Mouse (Mus musculus) lung, embryonic 15.5 days (tissue): ENCODE measurements around the gene Nlrx1. TPM values are rescaled to one million over a fixed set of nuclear protein-coding genes. Genes with fewer than 3 reads are reported as not detected.
A peak's percentile ranks its signal among the peaks of the same experiment; 100 is the strongest.

ENCODE experiments used
- ATAC-seq: fragments of 200-750 bp; cut with Nextera tagmentation; 2 replicates; pipeline ENCODE4 v1.8.0; 2017; ENCODE audit warnings: moderate number of reproducible peaks, borderline replicate concordance; ENCODE audit not compliant: low FRiP score, low TSS enrichment; ENCODE audit errors: extremely low read depth
- H3K27ac ChIP-seq: fragments of 300-500 bp; sonication (generic); 2 replicates; pipeline ENCODE4 v1.5.1; 2015; ENCODE audit warnings: moderate library complexity, mild to moderate bottlenecking, inconsistent platforms
- H3K27me3 ChIP-seq: fragments of 300-500 bp; sonication (generic); 2 replicates; pipeline ENCODE4 v1.6.1; 2015; ENCODE audit warnings: inconsistent platforms
- H3K36me3 ChIP-seq: fragments of 300-500 bp; sonication (generic); 2 replicates; pipeline ENCODE4 v1.6.1; 2015; ENCODE audit warnings: inconsistent platforms
- H3K4me1 ChIP-seq: fragments of 300-500 bp; sonication (generic); 2 replicates; pipeline ENCODE4 v1.6.1; 2015; ENCODE audit warnings: inconsistent platforms
- H3K4me2 ChIP-seq: fragments of 300-500 bp; sonication (generic); 2 replicates; pipeline ENCODE4 v1.6.1; 2015; ENCODE audit warnings: inconsistent platforms, mild to moderate bottlenecking, moderate library complexity
- H3K4me3 ChIP-seq: fragments of 300-500 bp; sonication (generic); 2 replicates; pipeline ENCODE4 v1.5.1; 2015; ENCODE audit warnings: mild to moderate bottlenecking, inconsistent platforms
- H3K9ac ChIP-seq: fragments of 300-500 bp; sonication (generic); 2 replicates; pipeline ENCODE4 v1.6.1; 2015; ENCODE audit warnings: inconsistent platforms
- H3K9me3 ChIP-seq: fragments of 300-500 bp; sonication (generic); 2 replicates; pipeline ENCODE4 v1.6.1; 2016; ENCODE audit warnings: inconsistent platforms
- WGBS: fragments of 180-500 bp; shearing (Covaris S2); methylation state at CpG from one replicate; pipeline ENCODE4 v1.1.7; 2015; 5-methylcytosine and 5-hydroxymethylcytosine counted together
- polyA plus RNA-seq: library from polyadenylated mRNA; unstranded; fragments of >200 nt; fragmentation: Nextera tagmentation; extraction: Ambion mirVana; gene quantifications from 2 replicates; pipeline ENCODE4 v1.2.1, GENCODE M21; 2015

Nlrx1 gene
- polyA plus RNA-seq, 1 experiment from 2014 or later: 9.9 TPM

- H3K27ac ChIP-seq: peak overlapping the region; percentile 91
- H3K27me3 ChIP-seq: no peaks in the 10 kb centered on the region
- ATAC-seq: peak; percentile 74; the same call in 1 of the 2 replicates
- 1% methylated on average over 39 of the region's 40 CpGs for WGBS
- peaks cover 18% of the 10 kb centered on the region for H3K4me1 ChIP-seq
- H3K4me3 ChIP-seq: peak overlapping the region; percentile 98
- H3K36me3 ChIP-seq: no peaks in the 10 kb centered on the region
- peak overlapping the region; percentile 60 for H3K4me2 ChIP-seq
- no peaks in the 10 kb centered on the region for H3K9me3 ChIP-seq
- peak overlapping the region; percentile 94 for H3K9ac ChIP-seq
Observed at GRCm38 (mm10) chr9:44233021-44233801, 35.2 kb downstream of the Nlrx1 start.

DNA sequence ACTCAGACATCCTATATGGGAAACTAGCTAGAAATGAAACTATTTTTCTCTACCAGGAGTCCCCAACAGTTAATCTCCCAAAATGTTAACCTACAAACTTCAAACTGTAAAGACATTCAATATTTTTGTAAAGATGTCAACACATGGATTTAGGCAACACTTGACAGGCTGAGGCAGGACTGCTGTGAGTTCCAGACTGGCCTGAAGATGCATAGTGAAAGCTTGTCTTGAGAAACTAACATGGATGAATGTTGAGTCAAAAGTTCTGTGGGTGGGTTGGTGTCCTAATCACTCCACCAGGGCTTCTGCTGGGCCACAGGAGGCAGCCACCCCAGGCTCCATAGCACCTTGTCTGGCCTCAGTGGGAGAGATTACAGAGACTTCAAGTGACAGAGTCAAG, 36.8 kb downstream of the Nlrx1 start:
- H3K27me3 ChIP-seq: no peaks in the 10 kb centered on the region
- H3K4me1 ChIP-seq: peaks cover 18% of the 10 kb centered on the region
- peak overlapping the region; percentile 98; the same call in 1 of the 2 replicates for H3K4me3 ChIP-seq
- peak overlapping the region; percentile 60; the same call in 1 of the 2 replicates for H3K4me2 ChIP-seq
- H3K27ac ChIP-seq: no peak overlapping the region
- no peaks in the 10 kb centered on the region for H3K9me3 ChIP-seq
- no peak for ATAC-seq
- no peak overlapping the region for H3K9ac ChIP-seq
- no peaks in the 10 kb centered on the region for H3K36me3 ChIP-seq

DNA sequence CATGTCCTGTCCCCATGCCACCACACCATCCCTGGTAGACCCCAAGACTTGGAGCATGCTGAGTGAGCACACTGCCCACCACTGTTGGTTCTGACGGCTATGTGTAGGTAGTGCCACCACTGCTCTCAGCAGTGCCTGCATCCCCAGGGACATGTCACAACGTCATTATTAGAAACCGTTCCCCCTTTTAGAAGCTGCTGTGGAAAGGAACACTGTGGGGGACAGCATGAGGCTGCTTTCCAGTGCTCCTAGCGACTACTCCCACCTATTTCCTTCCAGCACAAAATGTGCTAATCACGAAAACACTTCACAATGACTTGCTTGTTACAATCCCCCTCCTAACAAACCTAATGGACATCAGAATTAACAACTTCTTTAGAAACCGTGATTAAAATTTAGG, 42.4 kb downstream of the Nlrx1 start:
- peaks cover 5% of the 10 kb centered on the region; the same call in 1 of the 2 replicates for H3K4me1 ChIP-seq
- no peak overlapping the region for H3K4me2 ChIP-seq
- H3K27me3 ChIP-seq: no peaks in the 10 kb centered on the region
- H3K9ac ChIP-seq: no peak overlapping the region
- H3K36me3 ChIP-seq: no peaks in the 10 kb centered on the region
- H3K9me3 ChIP-seq: no peaks in the 10 kb centered on the region
- ATAC-seq: no peak
- no peak overlapping the region for H3K4me3 ChIP-seq
- WGBS: 78% methylated on average over 6 of the region's 6 CpGs
- H3K27ac ChIP-seq: no peak overlapping the region

DNA sequence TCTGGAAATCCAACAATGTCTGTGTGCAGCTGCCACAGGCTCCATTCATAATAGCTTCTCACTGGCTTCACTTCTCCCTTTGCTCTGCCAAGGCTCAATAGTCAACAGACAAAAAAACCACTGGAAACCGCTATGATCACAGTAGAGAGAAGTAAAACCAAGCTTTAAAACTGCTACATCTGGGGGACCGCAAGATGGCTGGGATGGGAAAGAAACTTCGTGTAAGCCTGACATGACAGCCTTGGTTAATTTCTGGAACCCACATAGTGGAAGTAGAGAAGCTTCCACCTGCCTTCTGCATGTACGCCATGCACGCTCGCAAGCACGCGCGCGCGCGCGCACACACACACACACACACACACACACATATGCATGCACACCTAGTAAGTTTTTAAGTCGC, 54.9 kb downstream of the Nlrx1 start:
- WGBS: 94% methylated on average over 14 of the region's 14 CpGs
- no peak overlapping the region for H3K27ac ChIP-seq
- no peak overlapping the region for H3K4me3 ChIP-seq
- peaks cover 4% of the 10 kb centered on the region; the same call in 1 of the 2 replicates for H3K36me3 ChIP-seq
- no peak overlapping the region for H3K4me2 ChIP-seq
- ATAC-seq: no peak
- H3K9me3 ChIP-seq: no peaks in the 10 kb centered on the region
- no peaks in the 10 kb centered on the region for H3K4me1 ChIP-seq
- H3K27me3 ChIP-seq: no peaks in the 10 kb centered on the region
- no peak overlapping the region for H3K9ac ChIP-seq

GRCm38 (mm10) chr9:44212406-44212805, 56.0 kb downstream of the Nlrx1 start:
- 92% methylated on average over 4 of the region's 4 CpGs for WGBS
- Histone ChIP-seq H3K36me3 (peaks cover 4% of the 10 kb centered on the region; the same call in 1 of the 2 replicates), H3K4me3 (no peak overlapping the region), H3K4me2 (no peak overlapping the region), H3K27me3 (no peaks in the 10 kb centered on the region), H3K9ac (no peak overlapping the region), H3K4me1 (no peaks in the 10 kb centered on the region), H3K27ac (no peak overlapping the region), H3K9me3 (no peaks in the 10 kb centered on the region)
- no peak for ATAC-seq

DNA sequence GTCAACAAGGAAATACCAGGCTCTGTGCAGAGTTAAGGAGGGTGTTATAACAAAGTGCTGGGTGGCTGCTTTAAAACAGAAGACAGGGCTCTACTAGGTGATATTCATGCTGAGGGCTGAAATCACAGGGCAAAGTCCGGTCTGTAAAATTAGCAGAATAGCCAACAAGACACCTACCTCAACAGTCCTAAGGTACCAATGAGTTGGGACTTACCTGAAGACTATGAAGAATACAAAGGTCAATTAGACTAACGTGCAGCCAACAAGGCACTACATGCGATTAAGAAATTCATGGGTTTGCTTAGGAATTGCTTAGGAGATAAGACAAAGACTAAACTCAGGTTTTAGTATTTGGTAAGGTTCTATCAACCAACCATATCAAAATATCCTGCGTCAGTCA, 59.0 kb downstream of the Nlrx1 start:
- no peaks in the 10 kb centered on the region for H3K9me3 ChIP-seq
- H3K27me3 ChIP-seq: no peaks in the 10 kb centered on the region
- no peaks in the 10 kb centered on the region for H3K4me1 ChIP-seq
- H3K27ac ChIP-seq: no peak overlapping the region
- H3K9ac ChIP-seq: no peak overlapping the region
- H3K36me3 ChIP-seq: peaks cover 4% of the 10 kb centered on the region; the same call in 1 of the 2 replicates
- no peak overlapping the region for H3K4me2 ChIP-seq
- 95% methylated on average over 4 of the region's 4 CpGs for WGBS
- H3K4me3 ChIP-seq: no peak overlapping the region
- no peak for ATAC-seq

DNA sequence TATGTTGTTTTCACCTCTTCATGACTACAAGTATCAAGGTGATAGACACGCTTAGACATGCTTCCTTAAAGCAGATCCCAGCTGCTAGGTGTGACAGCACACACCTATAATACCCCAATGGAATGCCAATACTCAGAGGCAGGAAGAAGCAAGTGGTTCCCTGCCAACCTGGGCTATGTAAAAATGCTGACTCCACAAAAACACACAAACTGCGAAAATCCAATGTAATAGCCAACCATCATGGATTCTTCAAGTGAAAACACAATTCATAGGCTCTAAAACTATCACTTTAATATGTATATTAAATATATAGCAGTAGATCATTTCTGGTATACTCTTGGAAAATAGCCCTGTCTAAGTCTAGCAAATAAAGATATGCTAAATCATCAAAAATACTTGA, 60.6 kb downstream of the Nlrx1 start:
- no peaks in the 10 kb centered on the region for H3K27me3 ChIP-seq
- 91% methylated on average over 2 of the region's 2 CpGs for WGBS
- no peaks in the 10 kb centered on the region for H3K4me1 ChIP-seq
- H3K9ac ChIP-seq: no peak overlapping the region
- H3K27ac ChIP-seq: no peak overlapping the region
- no peaks in the 10 kb centered on the region for H3K9me3 ChIP-seq
- H3K4me3 ChIP-seq: no peak overlapping the region
- no peak overlapping the region for H3K4me2 ChIP-seq
- peaks cover 4% of the 10 kb centered on the region; the same call in 1 of the 2 replicates for H3K36me3 ChIP-seq
- no peak for ATAC-seq

Other genes starting within 250 kb of the Nlrx1 start
- 1.6 and 4.1 TPM in 2 replicates for gene Thy1, start 225.2 kb downstream of the Nlrx1 start, polyA plus RNA-seq
- gene Usp2, start 201.6 kb downstream of the Nlrx1 start, polyA plus RNA-seq: 8.3 and 10.5 TPM in 2 replicates
- gene Mfrp, start 166.9 kb downstream of the Nlrx1 start, polyA plus RNA-seq: 0.14 and 0.28 TPM in 2 replicates
- 6.3 and 6.5 TPM in 2 replicates for gene C1qtnf5, start 161.4 kb downstream of the Nlrx1 start, polyA plus RNA-seq
- gene Gm49380, start 155.1 kb downstream of the Nlrx1 start, polyA plus RNA-seq: 0.17 and 0.21 TPM in 2 replicates
- gene Rnf26, start 155.1 kb downstream of the Nlrx1 start, polyA plus RNA-seq: 69.9 and 71.4 TPM in 2 replicates
- 86.2 and 92.9 TPM in 2 replicates for gene Mcam, start 134.1 kb downstream of the Nlrx1 start, polyA plus RNA-seq
- gene Cbl, start 34.5 kb downstream of the Nlrx1 start, polyA plus RNA-seq: 13.5 and 15.4 TPM in 2 replicates
- gene Ccdc153, start 27.9 kb downstream of the Nlrx1 start, polyA plus RNA-seq: 2.8 and 2.9 TPM in 2 replicates
- gene Pdzd3, start 17.1 kb downstream of the Nlrx1 start, polyA plus RNA-seq: 0.09 TPM in 1 of 2 replicates, not detected in the other
- gene Abcg4, start 20.0 kb upstream of the Nlrx1 start, polyA plus RNA-seq: 1.8 and 2.0 TPM in 2 replicates
- gene Hinfp, start 37.1 kb upstream of the Nlrx1 start, polyA plus RNA-seq: 21.4 and 21.7 TPM in 2 replicates
- 6.8 and 8.5 TPM in 2 replicates for gene C2cd2l, start 51.7 kb upstream of the Nlrx1 start, polyA plus RNA-seq
- gene Dpagt1, start 57.4 kb upstream of the Nlrx1 start, polyA plus RNA-seq: 33.5 and 36.5 TPM in 2 replicates
- gene H2afx, start 66.1 kb upstream of the Nlrx1 start, polyA plus RNA-seq: 357 and 365 TPM in 2 replicates
- 123 and 135 TPM in 2 replicates for gene Hmbs, start 75.6 kb upstream of the Nlrx1 start, polyA plus RNA-seq
- 27.9 and 29.8 TPM in 2 replicates for gene Vps11, start 93.1 kb upstream of the Nlrx1 start, polyA plus RNA-seq
- 34.6 and 35.7 TPM in 2 replicates for gene Hyou1, start 110.9 kb upstream of the Nlrx1 start, polyA plus RNA-seq
- gene Slc37a4, start 128.3 kb upstream of the Nlrx1 start, polyA plus RNA-seq: 20.5 and 21.3 TPM in 2 replicates
- 1,635 and 1,709 TPM in 2 replicates for gene Rps25, start 138.5 kb upstream of the Nlrx1 start, polyA plus RNA-seq
- gene Trappc4, start 139.0 kb upstream of the Nlrx1 start, polyA plus RNA-seq: 131 and 133 TPM in 2 replicates
- gene Ccdc84, start 150.0 kb upstream of the Nlrx1 start, polyA plus RNA-seq: 27.3 and 31.7 TPM in 2 replicates
- gene Foxr1, start 172.5 kb upstream of the Nlrx1 start, polyA plus RNA-seq: not detected in 2 replicates
- 1.3 and 1.5 TPM in 2 replicates for gene Upk2, start 186.4 kb upstream of the Nlrx1 start, polyA plus RNA-seq
- gene Bcl9l, start 214.2 kb upstream of the Nlrx1 start, polyA plus RNA-seq: 17.1 and 17.3 TPM in 2 replicates